Mouse (Mus musculus) olfactory bulb, adult 2 months (tissue): ENCODE results near the gene Fos. TPM values are rescaled to one million over a fixed set of nuclear protein-coding genes. Genes with fewer than 3 reads are reported as not detected.

Experiments used
- H3K27ac ChIP-seq: fragments of 200-500 bp; 2 replicates; pipeline ENCODE4 v1.5.1; 2012; ENCODE audit warnings: low read depth, low read length; ENCODE audit not compliant: insufficient read depth
- H3K4me1 ChIP-seq: fragments of 200-500 bp; 2 replicates; pipeline ENCODE4 v1.6.1; 2012; ENCODE audit warnings: low read length; ENCODE audit not compliant: control insufficient read depth, insufficient read depth
- H3K4me3 ChIP-seq: fragments of 200-500 bp; 2 replicates; pipeline ENCODE4 v1.5.1; 2012; ENCODE audit warnings: mild to moderate bottlenecking, low read depth, low read length, moderate library complexity; ENCODE audit not compliant: insufficient read depth
- CTCF ChIP-seq: fragments of 200-500 bp; IDR thresholded peaks from 2 replicates; pipeline ENCODE4 v1.5.1; 2012; ENCODE audit warnings: low read depth, mild to moderate bottlenecking, low read length, moderate library complexity; ENCODE audit not compliant: insufficient read depth
- POLR2A ChIP-seq: fragments of 200-500 bp; IDR thresholded peaks from 2 replicates; pipeline ENCODE4 v1.6.1; 2012; ENCODE audit warnings: mild to moderate bottlenecking, low read depth, low read length, moderate library complexity; ENCODE audit not compliant: insufficient read depth
- WGBS: fragments of 180-500 bp; shearing (Covaris S2); methylation state at CpG from one replicate; pipeline ENCODE4 v1.1.7; 2018; 5-methylcytosine and 5-hydroxymethylcytosine counted together
- polyA plus RNA-seq: library from polyadenylated mRNA; stranded (reverse); fragments of >200 nt; gene quantifications from 2 replicates; pipeline ENCODE4 v1.2.4, GENCODE M21; 2012; ENCODE audit warnings: low replicate concordance; ENCODE audit not compliant: missing spikeins, insufficient read depth, insufficient read length

The Fos gene
- polyA plus RNA-seq, 1 experiment = not detected

DNA sequence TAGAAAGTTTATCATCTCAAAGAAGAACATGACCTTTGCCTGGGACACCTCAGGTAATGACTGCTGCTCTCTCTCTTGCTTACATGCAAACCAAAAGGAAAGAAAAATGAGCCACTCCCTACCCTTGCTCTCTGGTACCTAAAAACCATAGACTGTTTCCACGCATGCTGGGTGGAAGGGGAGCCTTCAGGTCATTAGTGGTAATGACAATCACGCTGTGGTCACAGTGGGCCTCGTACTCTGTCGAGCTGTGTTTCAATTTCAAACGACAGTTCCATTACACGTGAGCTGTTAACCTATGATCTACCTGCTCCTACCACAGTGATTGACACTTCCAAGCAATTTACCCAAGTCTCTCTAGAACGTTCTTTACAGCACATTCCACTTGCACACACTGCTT is 5.0 kb downstream of the Fos start:
- Histone ChIP-seq H3K4me1 (peaks cover 12% of the 10 kb centered on the region), H3K27ac (no peak overlapping the region), H3K4me3 (no peak overlapping the region)
- TF ChIP-seq POLR2A (no peak), CTCF (no peak)
- 85% methylated on average over 7 of the region's 7 CpGs for WGBS

DNA sequence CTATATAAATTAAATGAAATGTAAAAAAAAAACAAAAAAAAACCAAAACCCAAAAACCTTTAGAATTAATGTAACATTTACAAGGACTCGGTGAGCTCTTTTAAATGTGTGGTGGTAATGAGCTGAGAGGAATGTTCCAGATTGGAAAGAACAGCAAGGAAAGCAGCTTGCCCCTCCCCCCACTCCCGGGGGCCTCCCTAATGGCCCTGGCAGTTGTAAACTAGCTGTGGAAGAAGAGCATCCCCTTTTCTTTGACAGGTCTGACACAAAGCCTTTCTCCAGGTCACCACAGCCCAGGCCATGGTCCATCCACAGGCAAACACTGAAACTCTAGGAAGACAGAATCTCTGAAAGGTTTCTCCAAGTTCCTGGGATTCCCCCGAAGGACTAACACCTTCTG is 5.5 kb downstream of the Fos start:
- Histone ChIP-seq H3K4me3 (no peak overlapping the region), H3K27ac (no peak overlapping the region), H3K4me1 (peaks cover 12% of the 10 kb centered on the region)
- 52% methylated on average over 3 of the region's 3 CpGs for WGBS
- TF ChIP-seq CTCF (no peak), POLR2A (no peak)

DNA sequence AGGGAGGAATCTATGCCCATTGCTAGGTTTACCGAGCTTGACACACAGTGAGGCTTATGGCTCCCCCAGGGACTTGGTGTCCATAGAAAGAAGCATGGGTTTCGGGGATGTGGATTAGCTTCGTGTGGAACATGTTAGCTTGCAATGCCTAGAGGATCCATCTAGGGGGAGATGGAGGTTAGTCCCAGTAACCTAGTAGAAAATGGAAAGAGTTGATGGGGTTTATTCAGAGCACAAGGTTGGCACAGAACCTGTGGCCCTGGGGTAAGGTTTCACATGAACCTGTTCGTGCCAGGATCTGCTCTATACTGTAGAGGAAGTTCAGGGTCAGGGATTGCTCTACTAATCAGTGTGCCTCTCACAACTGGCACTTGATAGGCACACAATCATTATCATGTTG is 9.5 kb downstream of the Fos start:
- Histone ChIP-seq H3K4me3 (no peak overlapping the region), H3K4me1 (peaks cover 12% of the 10 kb centered on the region), H3K27ac (no peak overlapping the region)
- TF ChIP-seq POLR2A (no peak), CTCF (no peak)
- 35% methylated on average over 4 of the region's 4 CpGs for WGBS

DNA sequence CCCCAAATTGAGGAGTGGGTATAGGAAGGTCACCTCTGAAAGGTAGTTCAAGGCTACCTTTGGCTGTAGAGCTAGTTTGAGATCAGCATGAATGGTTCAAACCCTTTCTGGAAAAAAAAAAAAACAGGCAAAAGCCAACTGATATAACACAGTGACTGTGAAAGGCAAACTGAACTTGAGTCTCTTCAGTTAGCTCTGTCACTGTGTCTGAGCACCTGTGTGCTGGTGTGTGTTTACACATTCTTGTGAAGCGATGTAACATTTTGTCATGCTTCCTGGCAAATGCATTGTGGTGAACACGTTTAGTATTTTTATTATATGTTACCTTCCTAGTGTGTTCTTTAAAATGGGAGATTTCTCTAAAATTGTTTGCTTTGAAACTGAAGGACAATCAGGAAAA is 11.0 kb downstream of the Fos start:
- 79% methylated on average over 2 of the region's 2 CpGs for WGBS
- no peak for TF ChIP-seq CTCF
- TF ChIP-seq POLR2A = no peak
- peaks cover 12% of the 10 kb centered on the region for H3K4me1 ChIP-seq
- H3K4me3 ChIP-seq = no peak overlapping the region
- no peak overlapping the region for H3K27ac ChIP-seq

DNA sequence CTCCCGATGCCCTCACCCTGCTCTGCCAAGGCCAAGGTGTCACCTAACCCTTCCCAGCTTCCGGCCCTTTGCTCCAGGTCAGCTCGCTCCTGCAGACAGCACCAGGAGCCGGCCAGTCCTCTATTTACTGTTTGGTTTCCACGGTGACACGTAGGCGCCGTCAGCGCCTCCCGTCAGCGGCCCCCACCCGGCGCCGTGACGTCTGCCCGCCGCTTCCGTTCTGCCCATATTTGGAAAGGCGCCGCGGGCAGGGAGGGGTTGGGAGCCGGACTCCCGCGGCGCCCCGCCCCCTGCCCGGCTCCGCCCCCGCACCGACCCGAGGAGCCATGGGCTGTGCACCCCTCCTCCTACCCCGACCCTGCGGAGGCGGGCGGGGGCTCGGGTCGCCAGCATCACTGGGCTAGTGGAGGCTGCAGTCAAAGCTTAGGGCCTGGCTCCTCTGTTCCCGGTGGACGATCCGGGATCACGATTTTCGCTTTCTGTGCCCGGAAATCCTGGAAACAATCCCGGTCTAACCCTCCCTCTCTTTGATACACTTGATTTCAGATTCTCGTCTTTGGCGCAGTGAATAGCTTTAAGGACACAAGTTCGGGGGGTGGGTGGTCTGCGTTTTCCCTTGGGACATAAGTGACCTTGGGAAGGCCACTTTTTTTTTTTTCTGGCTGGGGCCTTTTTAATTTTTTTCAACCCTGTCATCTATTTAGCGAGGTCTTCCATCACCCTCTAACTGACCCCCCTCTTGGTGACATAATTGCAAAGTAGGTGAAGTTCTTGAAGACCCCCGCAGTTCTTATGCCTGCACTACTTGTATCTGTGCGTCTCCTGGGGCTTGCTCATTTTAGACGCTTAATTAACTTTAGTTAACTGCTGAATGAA is 12.4 kb downstream of the Fos start:
- WGBS = under 1% methylated on average over 52 of the region's 52 CpGs
- Histone ChIP-seq H3K27ac (peak overlapping the region; percentile 97), H3K4me1 (peaks cover 12% of the 10 kb centered on the region), H3K4me3 (peak overlapping the region; percentile 99)
- peak; percentile 34; the same call in 1 of the 2 replicates for TF ChIP-seq POLR2A
- no peak for TF ChIP-seq CTCF

DNA sequence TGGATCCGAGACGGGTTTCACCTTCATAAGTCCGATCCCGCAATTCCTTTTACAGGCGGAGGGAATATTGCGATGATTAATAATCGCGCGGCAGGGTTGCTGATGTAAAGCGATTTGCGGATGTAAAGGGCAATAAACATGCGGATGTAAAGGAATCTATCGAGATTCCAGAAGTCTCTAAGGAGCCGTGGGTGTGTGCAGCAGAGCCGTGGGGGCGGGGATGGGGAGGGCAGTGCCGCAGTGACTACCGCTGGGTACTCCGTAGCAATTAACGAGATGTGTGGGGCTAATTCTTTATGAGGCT is 13.0 kb downstream of the Fos start:
- TF ChIP-seq CTCF = no peak
- TF ChIP-seq POLR2A = no peak
- WGBS = under 1% methylated on average over 20 of the region's 20 CpGs
- Histone ChIP-seq H3K4me1 (peaks cover 12% of the 10 kb centered on the region), H3K4me3 (peak overlapping the region; percentile 38), H3K27ac (peak overlapping the region; percentile 42; the same call in 1 of the 2 replicates)

DNA sequence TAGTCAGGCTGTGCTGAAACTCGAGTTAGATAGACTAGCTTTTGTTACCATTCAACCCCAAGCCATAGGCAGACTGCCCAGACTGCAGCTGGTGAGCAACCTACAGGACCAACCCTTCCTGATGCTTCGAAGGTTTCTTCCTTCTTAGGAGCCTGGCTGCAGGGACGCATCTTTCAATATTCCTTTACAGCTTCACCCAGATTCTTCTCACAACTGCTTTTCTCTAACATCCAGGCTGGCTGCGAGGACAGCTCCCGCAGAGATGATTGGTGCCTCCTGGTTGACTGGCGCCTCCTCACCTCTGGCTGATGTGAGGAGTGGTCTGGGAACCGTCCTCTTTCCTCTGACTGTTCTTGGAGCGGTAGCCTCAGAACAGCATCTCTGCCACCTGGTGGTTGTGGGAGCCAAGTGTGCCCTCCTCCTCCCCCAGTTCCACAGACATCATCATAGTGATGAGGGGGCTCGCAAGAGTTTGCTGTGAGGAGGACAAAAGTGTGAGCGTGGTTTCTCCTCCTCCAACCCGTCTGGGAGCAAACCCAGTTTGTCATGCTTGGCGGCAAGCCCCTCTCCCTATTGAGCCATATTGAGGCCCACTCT is 14.0 kb downstream of the Fos start:
- peak overlapping the region; percentile 13; the same call in 1 of the 2 replicates for H3K4me3 ChIP-seq
- H3K4me1 ChIP-seq = peaks cover 16% of the 10 kb centered on the region
- TF ChIP-seq POLR2A = no peak
- TF ChIP-seq CTCF = peak; percentile 89
- no peak overlapping the region for H3K27ac ChIP-seq
- WGBS = under 1% methylated on average over 12 of the region's 12 CpGs

DNA sequence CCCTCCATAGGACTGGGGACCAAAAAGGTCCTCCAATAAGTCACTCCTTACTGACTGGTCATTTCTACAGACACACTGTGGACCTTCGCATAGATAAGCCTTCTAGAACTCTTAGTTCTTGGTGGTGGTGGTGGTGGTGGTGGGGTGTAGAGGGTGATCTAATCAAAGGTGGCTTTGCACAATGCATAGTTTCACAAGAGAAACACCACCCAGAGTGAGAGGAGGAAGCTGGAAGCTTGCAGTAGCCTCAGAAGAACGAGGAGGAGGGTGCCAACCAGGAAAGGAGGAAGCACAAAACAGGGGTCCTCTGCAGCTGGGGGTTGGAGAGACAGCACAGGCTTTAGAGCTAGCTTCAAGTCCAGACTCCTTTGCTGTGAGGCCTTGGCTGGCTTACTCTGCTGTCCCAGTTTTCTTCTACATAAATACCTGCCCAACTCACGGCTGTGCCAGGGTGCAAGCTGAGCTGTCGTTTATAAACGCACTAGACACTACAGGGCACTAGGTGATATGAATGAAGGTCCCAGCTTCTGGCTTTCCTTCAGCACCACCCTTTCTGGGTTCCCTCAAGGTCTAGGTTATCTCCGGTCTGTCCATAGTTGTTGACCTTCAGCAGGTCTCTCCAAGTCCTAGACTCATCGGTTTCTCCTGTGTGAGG is 15.7 kb downstream of the Fos start:
- TF ChIP-seq POLR2A (no peak), CTCF (no peak)
- no peak overlapping the region for H3K27ac ChIP-seq
- no peak overlapping the region for H3K4me3 ChIP-seq
- 87% methylated on average over 7 of the region's 7 CpGs for WGBS
- H3K4me1 ChIP-seq = peaks cover 16% of the 10 kb centered on the region

DNA sequence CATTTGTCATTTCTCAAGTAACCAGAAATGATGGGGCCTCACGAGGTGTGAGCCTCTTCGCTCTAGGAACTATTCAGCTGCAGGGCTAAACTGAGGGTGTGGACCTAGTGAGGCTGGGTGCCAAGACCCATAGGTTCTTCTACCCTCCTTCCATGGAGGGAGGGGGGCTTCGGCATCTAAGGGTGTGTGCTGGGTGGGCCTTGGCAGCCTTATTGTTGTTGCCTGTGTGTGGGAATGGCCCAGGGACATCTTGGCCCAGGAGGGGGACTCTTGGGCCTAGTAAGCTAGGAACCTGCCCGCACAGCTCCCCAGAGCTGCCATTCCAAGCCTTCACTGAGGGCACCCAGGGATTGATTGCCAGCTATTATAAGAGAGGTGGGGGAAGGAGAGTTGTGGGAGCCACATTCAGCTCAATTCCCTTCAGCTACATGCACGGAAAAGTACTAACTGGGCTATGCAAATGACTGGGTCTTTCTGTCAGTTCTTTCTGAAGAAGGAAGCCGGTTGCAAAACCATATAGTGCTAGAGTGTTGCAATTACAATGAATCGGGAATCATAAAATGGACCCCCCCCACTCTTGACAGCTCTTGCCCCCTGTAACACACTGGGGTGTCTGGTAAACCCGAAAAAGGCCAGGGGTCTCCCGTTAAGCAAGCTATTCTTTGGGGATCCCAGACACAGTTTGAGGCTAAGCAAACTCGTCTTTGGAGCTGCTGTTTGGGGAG is 16.6 kb downstream of the Fos start:
- TF ChIP-seq CTCF (no peak), POLR2A (no peak)
- Histone ChIP-seq H3K27ac (no peak overlapping the region), H3K4me3 (no peak overlapping the region), H3K4me1 (peaks cover 16% of the 10 kb centered on the region)
- 81% methylated on average over 10 of the region's 10 CpGs for WGBS
